ENCODE assay signal across 7 mouse cellular contexts in the genomic region with DNA sequence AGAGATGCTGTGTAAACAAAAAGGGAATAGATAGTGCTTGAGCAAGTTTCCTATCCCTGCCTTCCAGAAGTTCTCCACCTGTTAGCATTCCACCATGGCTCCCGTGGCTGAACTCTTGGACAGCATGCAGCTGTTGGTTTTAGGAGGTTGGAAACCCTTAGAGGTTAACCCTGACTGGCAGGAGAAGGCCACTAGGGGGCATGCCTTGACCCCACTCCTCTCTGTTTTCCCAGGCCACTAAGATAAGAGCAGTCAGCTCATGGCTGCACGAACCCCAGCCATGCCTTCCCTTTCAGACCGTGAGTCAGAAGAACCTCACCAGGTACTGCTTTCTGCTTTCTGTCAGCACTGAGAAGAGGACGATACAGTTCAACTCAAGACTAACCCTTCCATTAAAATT. TPM values are rescaled to one million over a fixed set of nuclear protein-coding genes. Genes with fewer than 3 reads are reported as not detected.
DNase-seq lines count a peak whose midpoint lies in the region; ATAC-seq and TF ChIP-seq lines count a peak whose summit lies in the region.

No protein-coding gene starts in this region.

- no peak overlapping the region for H3K27ac ChIP-seq in layer of hippocampus, adult 2 months
- H3K27ac ChIP-seq in intestine, postnatal 0 days (ENCODE audit: low read depth, low read length): no peak overlapping the region
- H3K27ac ChIP-seq in neural tube, embryonic 15.5 days (replicated peaks): no peak overlapping the region

- WGBS in intestine, postnatal 0 days: 59% methylated on average over 4 of the region's 4 CpGs
- WGBS in neural tube, embryonic 15.5 days: 71% methylated on average over 4 of the region's 4 CpGs

- H3K4me1 ChIP-seq in intestine, postnatal 0 days (replicated peaks; ENCODE audit: control insufficient read depth, insufficient read depth, low read length): no peaks in the 10 kb centered on the region
- H3K4me1 ChIP-seq in neural tube, embryonic 15.5 days: no peaks in the 10 kb centered on the region

- peaks cover 34% of the 10 kb centered on the region for H3K36me3 ChIP-seq in intestine, postnatal 0 days (ENCODE audit: control insufficient read depth, insufficient read depth)
- peaks cover 37% of the 10 kb centered on the region for H3K36me3 ChIP-seq in neural tube, embryonic 15.5 days

- H3K4me3 ChIP-seq in layer of hippocampus, adult 2 months: no peak overlapping the region
- H3K4me3 ChIP-seq in intestine, postnatal 0 days (ENCODE audit: low read depth, low read length): no peak overlapping the region
- no peak overlapping the region for H3K4me3 ChIP-seq in neural tube, embryonic 15.5 days (replicated peaks)

- H3K9ac ChIP-seq in intestine, postnatal 0 days (ENCODE audit: low read depth, low read length): no peak overlapping the region
- no peak overlapping the region for H3K9ac ChIP-seq in neural tube, embryonic 15.5 days (replicated peaks)

- H3K27me3 ChIP-seq in intestine, postnatal 0 days (replicated peaks; ENCODE audit: control insufficient read depth, insufficient read depth, low read length): no peaks in the 10 kb centered on the region
- H3K27me3 ChIP-seq in neural tube, embryonic 15.5 days (replicated peaks): no peaks in the 10 kb centered on the region

- DNase-seq in layer of hippocampus, adult 2 months (ENCODE audit: low spot score in 2 of 2): no peak
- DNase-seq in layer of hippocampus, postnatal 10 days (ENCODE audit: low spot score in 2 of 2): no peak
- DNase-seq in adipocyte (ENCODE audit: low spot score): peak; percentile 15
- peak; percentile 43 for DNase-seq in retina, postnatal 1 day
- no peak for DNase-seq in ovary, postnatal 14 days (ENCODE audit: low spot score)

- no peak; the same call in 1 of the 2 replicates for ATAC-seq in intestine, postnatal 0 days
- no peak for ATAC-seq in neural tube, embryonic 15.5 days (ENCODE audit: low FRiP score)

- H3K4me2 ChIP-seq in intestine, postnatal 0 days (replicated peaks; ENCODE audit: low read depth): no peak overlapping the region
- H3K4me2 ChIP-seq in neural tube, embryonic 15.5 days: no peak overlapping the region

- TF ChIP-seq CTCF in layer of hippocampus, adult 2 months (conservative IDR thresholded peaks at IDR 0.05): peak; percentile 61
- TF ChIP-seq CTCF in intestine, postnatal 0 days (IDR thresholded peaks at IDR 0.05; ENCODE audit: low read depth): peak; percentile 58

- no peaks in the 10 kb centered on the region for H3K9me3 ChIP-seq in intestine, postnatal 0 days (ENCODE audit: control insufficient read depth)
- no peaks in the 10 kb centered on the region for H3K9me3 ChIP-seq in neural tube, embryonic 15.5 days (replicated peaks)

RNA-seq across cellular contexts. Expression of a gene that starts 30.8 kb away (rescaled TPM):
- total RNA-seq in layer of hippocampus, adult 2 months (2021): 10 to 100 TPM; 24.6 to 26.3 TPM
- 10 to 100 TPM; 22.5 to 25.1 TPM for total RNA-seq in layer of hippocampus, postnatal 10 days (2021)
- 36.1 and 36.7 TPM in 2 replicates for polyA plus RNA-seq in intestine, postnatal 0 days (2015; fragmentation: Nextera tagmentation; extraction: Ambion mirVana)
- polyA plus RNA-seq in neural tube, embryonic 15.5 days (2015; fragmentation: Nextera tagmentation; extraction: Ambion mirVana): 24.6 and 27.6 TPM in 2 replicates

RNA-seq across cellular contexts. Expression of a gene that starts 55.0 kb away (rescaled TPM):
- 100 to 1,000 TPM; 123 to 124 TPM for total RNA-seq in layer of hippocampus, adult 2 months (2021)
- total RNA-seq in layer of hippocampus, postnatal 10 days (2021): 100 to 1,000 TPM; 150 to 152 TPM
- 41.5 and 43.2 TPM in 2 replicates for polyA plus RNA-seq in intestine, postnatal 0 days (2015; fragmentation: Nextera tagmentation; extraction: Ambion mirVana)
- 178 and 204 TPM in 2 replicates for polyA plus RNA-seq in neural tube, embryonic 15.5 days (2015; fragmentation: Nextera tagmentation; extraction: Ambion mirVana)

Comparison
In these comparisons a context has a peak if more than half of its experiments do, and no peak if none do; other contexts are left out.
1. DNase-seq: peak in adipocyte (single experiment) and retina, postnatal 1 day (single experiment); none in layer of hippocampus, adult 2 months (0 of 2), layer of hippocampus, postnatal 10 days (0 of 2) and ovary, postnatal 14 days (single experiment).